Mouse (Mus musculus) cerebellum, postnatal 36 days (tissue): ENCODE results near the gene Cryab.
A peak's percentile ranks its signal among the peaks of the same experiment; 100 is the strongest.

Experiments used
- DNase-seq, 2 experiments: peaks; one replicate each; pipeline ENCODE4 v3.0.0; 2021 to 2022; ENCODE audit warnings: mixed read lengths in 2 of 2

The Cryab gene

DNA sequence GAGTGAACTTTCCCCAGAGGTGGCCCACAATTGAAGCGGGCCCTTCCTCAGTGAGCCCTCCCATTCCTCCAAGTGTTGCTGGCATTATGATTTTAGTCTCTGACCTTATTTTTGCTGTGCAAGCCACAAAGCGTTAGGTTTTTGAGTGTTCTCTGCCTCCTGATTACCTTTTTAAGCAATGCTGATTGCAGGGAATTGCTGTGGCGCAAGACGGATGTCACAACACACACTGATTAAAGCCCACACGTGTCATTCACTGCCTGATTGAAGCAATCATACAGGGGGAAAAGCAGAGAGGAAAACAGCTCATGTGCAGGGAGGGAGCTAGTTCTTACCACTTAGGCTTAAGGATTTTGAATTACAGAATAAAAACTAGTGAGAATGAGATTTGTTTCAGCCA lies 47.2 kb downstream of the Cryab start:
- DNase-seq, result no peak

DNA sequence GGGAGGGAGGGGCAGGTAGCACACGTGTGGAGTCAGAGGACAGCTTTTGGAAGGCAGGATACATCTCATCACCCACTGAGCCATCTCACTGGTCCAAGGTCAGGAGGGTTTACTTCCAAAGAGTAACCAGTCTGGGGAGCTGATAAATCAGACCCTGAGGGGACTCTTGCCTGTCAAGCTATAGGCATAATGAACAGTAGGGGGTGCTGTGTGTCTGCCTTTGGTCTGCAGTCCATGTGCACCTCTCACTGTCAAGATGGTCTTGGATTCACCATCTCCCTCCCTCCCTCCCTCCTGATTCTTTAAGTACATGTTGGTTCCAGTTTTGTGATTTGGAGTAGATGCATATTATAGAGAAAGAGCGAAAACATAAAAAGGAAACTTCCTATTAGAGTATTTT lies 49.9 kb downstream of the Cryab start:
- peak; percentile 23 to 25 for DNase-seq

DNA sequence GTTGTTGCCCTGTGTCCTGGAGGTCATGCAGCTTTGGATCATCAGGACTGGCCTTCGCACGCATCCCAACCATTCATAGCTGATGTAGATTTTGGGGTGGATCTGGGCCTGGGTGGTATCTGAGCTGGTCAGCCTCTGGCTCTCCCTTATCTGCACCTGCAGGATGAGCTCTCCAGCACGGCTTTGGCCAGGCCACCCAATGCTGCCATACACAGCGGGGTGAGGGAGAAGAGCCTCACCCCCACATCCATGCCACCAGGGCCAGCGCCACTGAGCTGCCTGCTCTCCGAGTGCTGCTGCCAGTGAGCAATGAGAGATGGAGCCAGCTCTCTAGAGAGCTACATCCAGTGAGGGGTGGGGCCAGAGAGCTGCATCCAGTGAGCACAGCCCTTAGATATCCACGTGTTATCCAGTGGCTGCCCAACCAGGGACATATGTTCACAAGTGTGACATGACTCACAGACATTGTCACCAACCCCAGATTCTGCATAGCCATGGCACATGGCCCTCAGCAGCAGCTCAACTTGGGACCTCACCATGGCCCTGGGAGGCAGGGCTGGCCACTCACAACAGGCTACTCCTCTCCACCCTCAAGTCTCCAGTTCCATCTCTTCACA lies 52.0 kb downstream of the Cryab start:
- no peak for DNase-seq
